Mouse (Mus musculus): ENCODE results near the gene Fgfr2. TPM values are rescaled to one million over a fixed set of nuclear protein-coding genes. Genes with fewer than 3 reads are reported as not detected.
A peak's percentile ranks its signal among the peaks of the same experiment; 100 is the strongest.

The Fgfr2 gene
- total and polyA plus RNA-seq, 2 experiments from 2014 or later = 17.1 to 47.6 TPM

GRCm38 (mm10) chr7:132589610-132590009 is 533.5 kb downstream of the Fgfr2 start:
- Histone ChIP-seq H3K4me1 (ENCODE audit: insufficient read depth) (no peaks in the 10 kb centered on the region), H3K4me2 (ENCODE audit: low read depth) (no peak overlapping the region), H3K9me3 (ENCODE audit: low read length) (no peaks in the 10 kb centered on the region), H3K36me3 (ENCODE audit: insufficient read depth) (no peaks in the 10 kb centered on the region), H3K27me3 (ENCODE audit: insufficient read depth, low read length) (no peaks in the 10 kb centered on the region), H3K27ac (ENCODE audit: low read depth, low read length) (no peak overlapping the region), H3K9ac (no peak overlapping the region), H3K4me3 (ENCODE audit: low read depth, low read length) (no peak overlapping the region)
- 68% methylated on average over 5 of the region's 5 CpGs for WGBS
- DNase-seq = no peak
- TF ChIP-seq CTCF (IDR thresholded peaks at IDR 0.05; ENCODE audit: low read depth) = no peak
- ATAC-seq = no peak

GRCm38 (mm10) chr7:132587167-132587566 is 536.0 kb downstream of the Fgfr2 start:
- H3K4me3 ChIP-seq (ENCODE audit: low read depth, low read length) = no peak overlapping the region
- H3K9ac ChIP-seq = no peak overlapping the region
- no peak for ATAC-seq
- no peaks in the 10 kb centered on the region for H3K36me3 ChIP-seq (ENCODE audit: insufficient read depth)
- TF ChIP-seq CTCF (IDR thresholded peaks at IDR 0.05; ENCODE audit: low read depth) = no peak
- WGBS = 71% methylated on average over 5 of the region's 5 CpGs
- H3K27ac ChIP-seq (ENCODE audit: low read depth, low read length) = no peak overlapping the region
- no peak overlapping the region for H3K4me2 ChIP-seq (ENCODE audit: low read depth)
- no peak for DNase-seq
- H3K9me3 ChIP-seq (ENCODE audit: low read length) = no peaks in the 10 kb centered on the region
- H3K27me3 ChIP-seq (ENCODE audit: insufficient read depth, low read length) = no peaks in the 10 kb centered on the region
- H3K4me1 ChIP-seq (ENCODE audit: insufficient read depth) = no peaks in the 10 kb centered on the region

- H3K4me1 ChIP-seq (ENCODE audit: insufficient read depth) = no peaks in the 10 kb centered on the region
- no peaks in the 10 kb centered on the region for H3K9me3 ChIP-seq (ENCODE audit: low read length)
- H3K27ac ChIP-seq (ENCODE audit: low read depth, low read length) = no peak overlapping the region
- no peaks in the 10 kb centered on the region for H3K27me3 ChIP-seq (ENCODE audit: insufficient read depth, low read length)
- DNase-seq (no peak), ATAC-seq (no peak)
- 56% methylated on average over 3 of the region's 3 CpGs for WGBS
- H3K4me2 ChIP-seq (ENCODE audit: low read depth) = no peak overlapping the region
- H3K4me3 ChIP-seq (ENCODE audit: low read depth, low read length) = no peak overlapping the region
- no peak for TF ChIP-seq CTCF (IDR thresholded peaks at IDR 0.05; ENCODE audit: low read depth)
- H3K36me3 ChIP-seq (ENCODE audit: insufficient read depth) = no peaks in the 10 kb centered on the region
- H3K9ac ChIP-seq = no peak overlapping the region
These were observed 537.3 kb downstream of the Fgfr2 start for GRCm38 (mm10) chr7:132585695-132586491.

- no peak for ATAC-seq
- H3K9ac ChIP-seq = no peak overlapping the region
- H3K27ac ChIP-seq (ENCODE audit: low read depth, low read length) = no peak overlapping the region
- no peaks in the 10 kb centered on the region for H3K4me1 ChIP-seq (ENCODE audit: insufficient read depth)
- no peak overlapping the region for H3K4me3 ChIP-seq (ENCODE audit: low read depth, low read length)
- H3K9me3 ChIP-seq (ENCODE audit: low read length) = no peaks in the 10 kb centered on the region
- DNase-seq = no peak
- no peak for TF ChIP-seq CTCF (IDR thresholded peaks at IDR 0.05; ENCODE audit: low read depth)
- 92% methylated on average over 2 of the region's 2 CpGs for WGBS
- H3K4me2 ChIP-seq (ENCODE audit: low read depth) = no peak overlapping the region
- H3K27me3 ChIP-seq (ENCODE audit: insufficient read depth, low read length) = peaks cover 4% of the 10 kb centered on the region; the same call in 1 of the 2 replicates
- H3K36me3 ChIP-seq (ENCODE audit: insufficient read depth) = no peaks in the 10 kb centered on the region
These were observed 541.7 kb downstream of the Fgfr2 start for GRCm38 (mm10) chr7:132581441-132581840.

- Histone ChIP-seq H3K27me3 (ENCODE audit: insufficient read depth, low read length) (peaks cover 4% of the 10 kb centered on the region; the same call in 1 of the 2 replicates), H3K27ac (ENCODE audit: low read depth, low read length) (no peak overlapping the region), H3K36me3 (ENCODE audit: insufficient read depth) (no peaks in the 10 kb centered on the region), H3K9me3 (ENCODE audit: low read length) (no peaks in the 10 kb centered on the region), H3K9ac (no peak overlapping the region), H3K4me3 (ENCODE audit: low read depth, low read length) (no peak overlapping the region), H3K4me1 (ENCODE audit: insufficient read depth) (peaks cover under 1% of the 10 kb centered on the region; the same call in 1 of the 2 replicates), H3K4me2 (ENCODE audit: low read depth) (no peak overlapping the region)
- TF ChIP-seq CTCF (IDR thresholded peaks at IDR 0.05; ENCODE audit: low read depth) = no peak
- 83% methylated on average over 6 of the region's 6 CpGs for WGBS
- ATAC-seq = no peak
- no peak for DNase-seq
These were observed 542.6 kb downstream of the Fgfr2 start for GRCm38 (mm10) chr7:132580511-132580910.

- no peak overlapping the region for H3K9ac ChIP-seq
These were observed 546.3 kb downstream of the Fgfr2 start for GRCm38 (mm10) chr7:132576891-132577290.

GRCm38 (mm10) chr7:132576116-132576650 is 547.0 kb downstream of the Fgfr2 start, which contains the start of gene Oat:
Gene Oat, minus strand, starts transcription at chr7:132576398.
- Histone ChIP-seq H3K27ac (ENCODE audit: low read depth, low read length) (peak within 1 kb of the TSS; percentile 87), H3K4me1 (ENCODE audit: insufficient read depth) (peaks cover 5% of the 10 kb centered on the region; the same call in 1 of the 2 replicates)
- 2% methylated on average over 49 of the region's 49 CpGs for WGBS

More at GRCm38 (mm10) chr7:132576891-132577290, 546.3 kb downstream of the Fgfr2 start:
- Histone ChIP-seq H3K27me3 (ENCODE audit: insufficient read depth, low read length) (peaks cover 4% of the 10 kb centered on the region; the same call in 1 of the 2 replicates), H3K36me3 (ENCODE audit: insufficient read depth) (no peaks in the 10 kb centered on the region), H3K4me3 (ENCODE audit: low read depth, low read length) (no peak overlapping the region), H3K9me3 (ENCODE audit: low read length) (no peaks in the 10 kb centered on the region), H3K4me2 (ENCODE audit: low read depth) (no peak overlapping the region), H3K27ac (ENCODE audit: low read depth, low read length) (no peak overlapping the region), H3K4me1 (ENCODE audit: insufficient read depth) (peaks cover 5% of the 10 kb centered on the region; the same call in 1 of the 2 replicates)
- 60% methylated on average over 4 of the region's 4 CpGs for WGBS
- DNase-seq (no peak), ATAC-seq (no peak)
- TF ChIP-seq CTCF (IDR thresholded peaks at IDR 0.05; ENCODE audit: low read depth) = no peak

More at GRCm38 (mm10) chr7:132576116-132576650, 547.0 kb downstream of the Fgfr2 start, which contains the start of gene Oat:
- ATAC-seq (peak; percentile 96), DNase-seq (peak; percentile 96)
- Histone ChIP-seq H3K9ac (peak within 1 kb of the TSS; percentile 65), H3K36me3 (ENCODE audit: insufficient read depth) (no peaks in the 10 kb centered on the region), H3K4me2 (ENCODE audit: low read depth) (peak within 1 kb of the TSS; percentile 70), H3K4me3 (ENCODE audit: low read depth, low read length) (peak within 1 kb of the TSS; percentile 67), H3K9me3 (ENCODE audit: low read length) (no peaks in the 10 kb centered on the region), H3K27me3 (ENCODE audit: insufficient read depth, low read length) (peaks cover 4% of the 10 kb centered on the region; the same call in 1 of the 2 replicates)
- TF ChIP-seq CTCF (IDR thresholded peaks at IDR 0.05; ENCODE audit: low read depth) = peak; percentile 20; the same call in 1 of the 2 replicates

Measured in forebrain, postnatal 0 days (tissue).